Mouse (Mus musculus) cerebellum, adult 2 months (tissue): ENCODE results near the gene Ccdc188.
A peak's percentile ranks its signal among the peaks of the same experiment; 100 is the strongest.

ENCODE experiments used
- CTCF ChIP-seq: fragments of 200-500 bp; IDR thresholded peaks from 2 replicates; pipeline ENCODE4 v1.5.1; 2011; ENCODE audit warnings: low read depth, mild to moderate bottlenecking, control low read depth, low read length, moderate library complexity, borderline replicate concordance; ENCODE audit not compliant: insufficient read depth
- POLR2A ChIP-seq: fragments of 200-500 bp; IDR thresholded peaks from 2 replicates; pipeline ENCODE4 v1.6.1; 2011; ENCODE audit warnings: low read length, control low read depth, borderline replicate concordance; ENCODE audit not compliant: insufficient read depth

DNA sequence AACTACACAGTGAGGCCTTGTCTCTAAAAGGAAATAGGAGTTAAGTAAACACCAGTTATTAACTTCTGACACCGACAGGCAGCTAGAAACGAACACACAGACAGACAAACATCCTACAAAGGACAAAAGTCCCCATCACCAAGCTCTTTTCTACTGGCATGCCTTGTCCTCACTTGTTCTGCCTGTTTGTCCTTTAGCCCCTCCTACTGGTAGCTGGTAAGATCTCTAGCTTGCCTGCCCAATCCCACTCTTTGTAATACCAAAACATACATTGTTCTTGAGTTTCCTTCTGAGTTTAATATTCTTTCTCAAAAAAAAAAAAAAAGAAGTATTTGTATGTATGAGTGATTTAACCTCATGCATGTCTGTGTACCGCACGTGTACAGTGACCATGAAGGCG, 50.5 kb downstream of the Ccdc188 start:
- TF ChIP-seq CTCF (peak; percentile 10; the same call in 1 of the 2 replicates), POLR2A (no peak)
